Mouse (Mus musculus) right cerebral cortex, adult 18-20 months (tissue): Measurements from ENCODE around the gene Syce3.

Experiments used
- DNase-seq: peaks from one replicate; pipeline ENCODE4 v3.0.0; 2022; ENCODE audit warnings: mixed read lengths

The Syce3 gene

GRCm38 (mm10) chr15:89372068-89372467 lies 38.2 kb downstream of the Syce3 start:
- no peak for DNase-seq

GRCm38 (mm10) chr15:89365141-89365551 lies 45.2 kb downstream of the Syce3 start:
- no peak for DNase-seq

GRCm38 (mm10) chr15:89363051-89363450 lies 47.3 kb downstream of the Syce3 start:
- no peak for DNase-seq

GRCm38 (mm10) chr15:89358784-89359183 lies 51.5 kb downstream of the Syce3 start:
- DNase-seq, result no peak

GRCm38 (mm10) chr15:89356372-89356771 lies 53.9 kb downstream of the Syce3 start:
- DNase-seq, result peak; percentile 46

GRCm38 (mm10) chr15:89355241-89356187 lies 54.8 kb downstream of the Syce3 start, which contains the start of the genes Lmf2 and Ncaph2:
Gene Lmf2 (minus strand): TSS chr15:89355659.
Gene Ncaph2 (plus strand): TSS chr15:89355719.
- peak; percentile 94 for DNase-seq

- no peak for DNase-seq
Measured at GRCm38 (mm10) chr15:89354455-89354854, 55.8 kb downstream of the Syce3 start.

- DNase-seq, result no peak
Measured at GRCm38 (mm10) chr15:89353837-89354236, 56.5 kb downstream of the Syce3 start.

- DNase-seq, result no peak
Measured at GRCm38 (mm10) chr15:89352795-89353194, 57.5 kb downstream of the Syce3 start.

- no peak for DNase-seq
Measured at GRCm38 (mm10) chr15:89352054-89352453, 58.2 kb downstream of the Syce3 start.

- DNase-seq, result no peak
Measured at GRCm38 (mm10) chr15:89351302-89351701, 59.0 kb downstream of the Syce3 start.

- no peak for DNase-seq
Measured at GRCm38 (mm10) chr15:89350447-89350846, 59.9 kb downstream of the Syce3 start.

- DNase-seq, result no peak
Measured at GRCm38 (mm10) chr15:89343325-89343724, 67.0 kb downstream of the Syce3 start.

GRCm38 (mm10) chr15:89341678-89342077 lies 68.6 kb downstream of the Syce3 start:
- DNase-seq, result no peak
